Mouse (Mus musculus): Measurements from ENCODE around the gene Syt3.

The Syt3 gene

DNA sequence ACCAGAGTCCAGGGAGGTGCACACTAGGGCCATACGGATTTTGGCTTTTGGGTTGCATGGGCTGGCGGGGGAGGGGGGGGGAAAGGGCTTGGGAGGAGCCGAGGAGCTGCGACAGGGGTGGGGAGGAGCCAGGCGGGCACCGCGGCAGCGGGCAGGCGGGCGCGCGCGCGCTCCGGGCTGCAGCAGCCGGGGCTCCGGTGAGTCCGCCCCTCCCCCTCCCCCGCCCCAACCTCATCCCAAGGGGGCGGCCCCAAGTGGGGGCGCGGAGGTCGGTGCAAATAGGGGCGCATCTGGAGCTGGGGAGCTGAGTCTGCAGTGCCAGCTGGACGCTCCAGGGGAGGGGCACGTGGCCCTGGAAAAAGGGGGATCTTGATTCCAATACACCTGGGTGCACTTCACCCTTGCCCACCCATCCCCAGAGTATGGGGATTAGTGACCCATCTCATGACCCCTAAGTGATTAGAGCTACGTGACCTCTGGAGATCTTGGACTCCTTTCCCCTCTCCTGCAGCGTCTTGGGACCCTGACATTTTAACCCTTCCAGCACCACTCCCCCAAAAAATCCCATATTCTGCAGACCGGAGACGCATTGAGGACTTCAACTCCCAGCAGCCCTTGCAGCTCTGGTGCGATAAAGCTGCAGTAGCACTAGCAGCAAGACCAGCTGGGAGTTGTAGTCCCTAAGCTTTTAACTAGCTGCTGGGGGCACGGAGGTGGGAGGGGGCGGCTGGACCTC lies at the start of gene Syt3:
TSS of gene Syt3 (plus strand) at position 123 of the 736 bp plus-strand sequence.
- DNase-seq (ENCODE audit: low spot score in 2 of 2): no peak

DNA sequence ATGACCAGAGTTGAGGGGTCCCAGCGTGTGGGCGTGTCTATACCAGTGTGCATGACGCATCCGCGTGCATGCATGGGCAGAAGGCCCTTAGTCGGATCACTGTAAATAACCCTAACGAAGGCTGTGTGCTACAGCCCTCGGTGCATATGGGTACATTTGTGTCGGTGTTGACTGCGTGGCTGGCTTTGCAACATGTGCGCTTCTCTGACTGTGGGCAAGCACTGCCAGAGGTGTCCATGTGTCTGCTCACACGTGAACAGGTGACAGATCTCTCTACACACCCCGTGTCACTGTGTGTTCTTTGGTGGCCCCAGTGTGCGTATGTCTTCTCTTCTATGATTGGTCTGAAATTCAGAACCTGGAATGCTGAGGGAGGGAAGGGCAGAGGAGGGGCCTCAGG lies 49.8 kb upstream of the Syt3 start:
- DNase-seq (ENCODE audit: low spot score in 2 of 2): no peak

DNA sequence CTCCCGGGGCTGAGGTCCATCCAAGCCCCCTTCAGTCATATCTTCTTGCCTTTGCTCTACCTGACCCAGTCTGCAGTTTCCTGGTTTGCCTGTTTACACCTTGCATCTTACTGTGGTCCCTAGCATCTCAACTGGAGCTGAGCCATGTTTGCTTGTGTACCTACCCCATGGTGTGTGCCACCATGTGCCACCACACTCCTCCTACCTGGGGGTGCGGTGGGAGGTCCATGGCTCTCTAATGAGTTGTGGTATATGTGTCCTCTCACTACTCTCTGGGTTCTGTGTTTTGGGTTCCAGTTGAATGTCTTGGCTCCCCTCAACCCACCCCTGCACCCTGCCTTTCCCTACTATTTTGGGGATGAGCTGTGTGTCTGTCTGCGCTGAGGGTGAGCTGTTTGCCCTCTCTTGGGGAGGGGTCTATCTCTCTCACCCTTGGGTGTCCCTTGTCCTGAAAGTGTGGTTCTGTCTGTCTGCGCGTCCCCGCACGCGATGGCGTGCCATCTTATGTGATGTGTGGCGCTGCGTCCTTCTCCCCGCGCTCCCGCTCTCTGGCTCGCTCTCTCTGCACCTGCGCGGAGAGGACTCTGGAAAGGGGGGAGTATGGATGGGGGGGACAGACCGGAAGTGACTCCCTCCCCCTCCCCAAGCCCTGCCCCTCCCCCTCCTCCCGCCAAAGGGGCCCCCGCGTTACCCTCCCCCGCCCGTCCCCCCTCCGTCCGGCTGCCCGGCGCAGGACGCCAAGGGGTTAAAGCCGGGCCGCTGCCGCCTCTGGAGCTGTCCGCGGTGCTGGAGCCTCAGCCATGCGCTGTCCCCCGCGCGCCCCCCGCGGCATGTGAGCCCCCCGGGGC lies 48.6 kb upstream of the Syt3 start:
- no peak for DNase-seq (ENCODE audit: low spot score in 2 of 2)

DNA sequence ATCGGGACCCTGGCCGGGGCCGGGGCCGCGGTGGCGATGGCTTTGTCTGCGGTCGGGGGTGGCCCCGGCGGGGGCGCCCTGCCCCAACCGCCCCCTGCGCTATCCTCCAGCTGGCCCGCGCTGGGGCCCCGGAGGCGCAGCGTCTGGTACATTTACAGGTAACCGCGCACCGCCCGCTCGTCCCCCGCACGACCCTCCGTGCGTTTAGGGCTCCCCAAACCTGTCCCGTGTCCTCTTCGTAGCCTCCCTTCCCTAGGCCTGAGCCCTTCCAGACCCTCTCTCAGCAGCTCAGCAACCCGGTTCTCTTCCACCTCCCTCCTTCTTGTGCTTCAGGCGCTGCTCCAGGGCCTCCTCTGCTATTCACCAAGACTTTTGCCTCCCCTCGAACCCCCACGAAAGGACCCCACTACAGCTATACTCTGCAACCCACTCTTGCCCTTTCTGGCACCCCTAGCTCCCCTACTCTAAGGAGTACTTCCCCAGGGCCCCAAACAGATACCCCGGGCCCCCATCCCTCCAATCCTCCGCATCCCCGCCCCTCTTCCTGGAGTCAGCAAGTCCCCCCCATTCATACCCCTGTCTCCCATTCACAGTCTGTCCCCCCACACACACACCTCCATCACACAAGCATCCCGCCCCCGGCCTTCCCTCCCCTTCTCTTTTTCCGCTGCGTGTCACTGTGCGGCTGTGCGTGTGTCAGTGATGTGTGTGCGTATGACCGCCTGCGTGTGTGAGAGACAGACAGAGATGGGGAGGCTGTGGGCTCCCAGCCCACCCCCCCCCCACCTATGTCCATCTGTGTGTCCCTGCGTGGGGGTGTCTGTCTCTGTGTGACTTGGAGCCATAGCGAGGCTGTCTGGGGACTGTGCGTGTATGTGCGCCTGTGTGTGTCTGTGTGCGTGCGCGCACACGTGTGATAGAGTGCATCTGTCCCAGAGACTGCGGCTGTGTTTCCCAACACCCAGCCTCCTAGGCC lies 47.6 kb upstream of the Syt3 start:
- DNase-seq (ENCODE audit: low spot score in 2 of 2): no peak

DNA sequence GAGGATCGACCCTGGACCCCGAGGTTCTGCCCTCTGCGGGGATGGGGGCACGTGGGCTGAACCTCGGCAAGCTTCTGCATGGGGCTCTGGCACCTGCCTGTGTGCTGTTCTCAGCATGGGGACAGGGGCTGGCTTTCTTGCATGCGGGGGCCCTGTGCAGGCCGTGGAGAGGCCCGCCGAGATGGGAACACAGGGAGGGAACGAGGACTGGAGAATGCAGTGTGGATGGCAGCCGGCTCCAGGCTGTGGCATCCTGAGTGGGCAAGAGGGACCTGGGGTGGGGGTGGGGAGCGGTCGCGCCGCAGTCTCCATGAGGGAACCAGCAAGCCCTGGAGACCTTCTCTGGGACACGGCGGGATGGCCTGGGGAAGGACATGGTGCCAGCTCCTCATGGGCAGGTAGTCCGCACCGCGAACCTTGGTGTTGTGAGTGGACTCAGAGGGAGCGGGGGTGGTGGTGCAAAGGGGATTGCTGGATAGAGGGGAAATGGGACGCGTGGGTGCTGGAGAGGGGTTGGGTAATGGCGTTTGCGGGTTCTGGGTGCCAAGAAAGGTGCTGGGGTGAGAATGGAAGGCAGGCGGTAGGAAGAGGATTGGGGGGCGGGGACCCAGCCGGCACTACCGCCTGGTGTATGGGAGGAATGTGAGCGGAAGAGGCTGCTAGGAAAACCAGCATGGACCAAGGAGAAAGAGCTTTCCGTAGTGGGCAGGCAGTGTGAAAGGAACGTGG lies 46.6 kb upstream of the Syt3 start:
- DNase-seq (ENCODE audit: low spot score in 2 of 2): no peak

DNA sequence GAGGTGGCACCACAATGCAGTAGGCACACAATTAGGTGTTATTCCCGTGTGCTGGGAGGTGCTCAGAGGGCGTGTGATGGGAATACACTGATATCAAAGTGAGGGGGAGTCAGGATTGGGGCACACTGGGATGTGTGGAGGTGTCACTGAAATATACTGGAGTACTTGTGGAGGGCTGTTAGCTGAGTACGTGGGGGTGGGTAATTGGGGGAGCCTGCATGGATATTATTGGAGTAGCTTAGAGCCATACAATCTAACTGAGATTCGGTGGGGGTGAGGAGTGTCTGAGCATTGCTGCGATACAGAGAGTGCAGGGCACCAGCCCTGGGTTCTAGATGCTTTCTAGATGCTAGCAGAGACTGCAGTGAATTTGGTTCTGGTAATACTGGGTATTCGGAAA lies 43.7 kb upstream of the Syt3 start:
- DNase-seq (ENCODE audit: low spot score in 2 of 2): no peak

DNA sequence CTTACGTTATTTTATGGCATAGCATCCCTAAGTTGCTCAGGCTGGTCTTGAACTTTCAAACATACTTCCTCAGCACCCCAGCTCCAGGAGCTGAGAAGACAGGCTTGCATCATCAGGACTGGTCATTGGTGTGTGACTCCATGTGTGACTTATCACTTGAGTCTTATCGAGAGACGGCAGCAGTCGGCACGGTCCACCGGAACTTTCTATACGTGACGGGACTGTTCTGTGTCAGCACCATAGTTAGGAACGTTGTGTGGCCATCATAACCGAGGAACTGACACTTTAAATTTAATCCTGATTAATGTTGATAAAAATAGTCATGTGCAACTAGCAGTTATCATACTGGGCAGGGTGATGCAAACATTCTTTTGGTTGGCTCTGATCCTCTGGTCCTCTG lies 42.8 kb upstream of the Syt3 start:
- DNase-seq (ENCODE audit: low spot score in 2 of 2): no peak

DNA sequence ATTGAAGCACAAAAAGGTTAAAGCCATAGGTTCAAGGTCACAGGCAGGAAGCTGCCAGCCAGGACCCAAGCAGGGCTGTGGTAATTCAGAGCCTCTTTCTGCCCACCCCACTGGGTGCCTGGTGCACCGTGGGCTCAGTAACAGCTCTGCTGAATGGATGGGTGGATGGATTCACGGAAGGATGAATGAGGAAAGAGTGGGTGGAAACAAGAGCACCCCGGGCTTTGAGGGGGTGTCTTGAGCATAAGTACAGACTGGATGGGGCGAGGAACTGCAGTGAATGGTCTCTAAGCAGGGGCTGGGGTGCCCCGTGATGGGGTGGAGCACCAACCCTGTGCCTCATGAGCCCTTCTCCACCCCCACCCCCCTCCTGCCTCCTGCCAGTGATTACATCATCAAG lies 42.2 kb upstream of the Syt3 start:
- no peak for DNase-seq (ENCODE audit: low spot score in 2 of 2)

DNA sequence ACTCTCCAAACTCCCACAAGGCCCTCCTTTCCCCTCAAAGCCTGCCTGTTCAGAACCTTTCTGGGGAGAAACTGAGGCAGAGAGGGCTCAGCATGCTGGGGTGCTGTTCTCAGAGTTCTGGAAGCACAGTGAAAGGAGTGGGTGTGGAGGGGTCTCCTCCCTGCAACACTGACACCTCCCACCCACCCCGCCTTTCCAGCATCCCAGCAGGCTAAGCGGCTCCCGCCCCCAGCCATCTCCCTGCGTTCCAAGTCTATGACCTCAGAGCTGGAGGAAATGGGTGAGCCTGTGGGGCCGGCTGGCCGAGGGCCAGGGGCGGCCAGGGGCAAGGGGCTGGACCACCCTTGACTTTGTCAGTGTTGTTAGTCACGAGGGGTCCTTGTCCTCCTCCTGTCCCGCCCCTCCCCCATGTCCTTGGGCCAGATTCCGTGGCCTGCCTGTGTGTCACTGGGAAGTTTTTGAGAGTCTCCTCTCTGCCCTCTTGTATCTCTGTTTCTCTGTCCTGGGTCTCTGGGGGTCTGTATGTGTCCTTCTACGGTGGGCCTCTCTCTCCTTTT lies 40.4 kb upstream of the Syt3 start:
- no peak for DNase-seq (ENCODE audit: low spot score in 2 of 2)

DNA sequence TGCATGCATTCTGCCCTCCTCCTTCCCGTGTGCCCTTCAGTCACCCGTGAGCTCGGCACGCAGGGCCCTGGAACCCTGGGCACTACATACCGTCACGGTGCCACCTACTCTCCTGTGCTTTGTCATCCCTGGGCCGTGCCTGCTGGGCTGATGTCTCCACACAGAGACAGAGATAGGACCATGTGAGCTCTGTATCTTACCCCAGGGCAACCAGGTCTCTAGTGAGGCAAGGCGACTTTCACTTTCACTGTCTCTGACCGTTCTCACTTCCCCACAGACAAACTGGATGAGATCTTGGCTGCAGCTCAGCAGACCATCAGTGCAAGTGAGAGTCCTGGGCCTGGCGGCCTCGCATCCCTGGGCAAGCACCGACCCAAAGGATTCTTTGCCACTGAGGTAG lies 39.3 kb upstream of the Syt3 start:
- no peak for DNase-seq (ENCODE audit: low spot score in 2 of 2)

DNA sequence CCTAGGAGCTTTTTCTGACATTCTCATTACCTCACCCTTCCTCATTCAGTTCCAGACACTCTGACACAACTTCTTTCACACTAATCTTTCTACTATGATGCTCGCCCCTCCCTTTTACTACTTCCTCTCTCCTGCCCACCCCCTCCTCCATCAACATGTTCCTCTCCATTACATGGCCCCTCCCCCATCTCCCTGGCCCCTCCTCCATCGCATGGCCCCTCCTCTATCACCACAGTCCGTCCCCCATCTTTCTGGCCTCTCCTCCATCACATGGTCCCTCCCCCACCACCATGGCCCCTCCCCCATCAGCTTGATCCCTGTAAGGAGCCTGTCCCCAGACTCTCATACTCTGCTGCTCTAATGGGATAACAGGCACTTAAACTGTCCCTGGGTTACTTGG lies 34.9 kb upstream of the Syt3 start:
- DNase-seq (ENCODE audit: low spot score in 2 of 2): no peak

DNA sequence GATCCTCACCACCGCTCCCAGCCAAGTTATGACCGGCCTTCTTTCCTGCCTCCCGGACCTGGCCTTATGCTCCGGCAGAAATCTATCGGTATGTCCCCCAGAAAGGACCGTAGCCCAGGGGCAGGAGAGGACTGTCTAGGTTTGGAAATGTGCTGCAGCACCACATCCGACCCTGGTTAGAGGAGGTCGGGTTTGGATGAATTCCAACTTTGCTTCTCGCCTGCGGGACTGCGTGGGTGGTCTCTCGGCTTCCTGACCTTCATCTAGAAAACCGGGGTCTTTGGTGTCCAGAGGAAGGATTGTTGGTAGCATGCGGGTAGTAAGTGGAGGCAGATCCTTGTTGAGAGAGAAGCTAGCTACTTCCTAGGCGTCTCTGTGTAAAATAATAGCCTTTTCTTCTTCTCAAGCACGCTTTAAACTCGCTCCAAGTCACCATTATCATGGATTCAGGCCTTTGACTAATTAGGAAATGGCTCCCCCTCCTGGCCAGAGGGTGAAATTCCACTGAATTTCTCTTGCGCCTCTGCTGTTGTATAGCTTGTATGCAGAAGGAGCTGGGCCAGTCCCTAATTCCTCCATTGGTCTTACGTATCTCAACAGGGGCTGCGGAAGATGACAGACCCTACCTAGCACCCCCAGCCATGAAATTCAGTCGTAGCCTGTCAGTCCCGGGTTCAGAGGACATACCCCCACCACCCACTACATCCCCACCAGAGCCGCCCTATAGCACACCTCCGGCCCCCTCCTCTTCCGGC lies 32.8 kb upstream of the Syt3 start:
- peak; percentile 68 to 80 for DNase-seq (ENCODE audit: low spot score in 2 of 2)

DNA sequence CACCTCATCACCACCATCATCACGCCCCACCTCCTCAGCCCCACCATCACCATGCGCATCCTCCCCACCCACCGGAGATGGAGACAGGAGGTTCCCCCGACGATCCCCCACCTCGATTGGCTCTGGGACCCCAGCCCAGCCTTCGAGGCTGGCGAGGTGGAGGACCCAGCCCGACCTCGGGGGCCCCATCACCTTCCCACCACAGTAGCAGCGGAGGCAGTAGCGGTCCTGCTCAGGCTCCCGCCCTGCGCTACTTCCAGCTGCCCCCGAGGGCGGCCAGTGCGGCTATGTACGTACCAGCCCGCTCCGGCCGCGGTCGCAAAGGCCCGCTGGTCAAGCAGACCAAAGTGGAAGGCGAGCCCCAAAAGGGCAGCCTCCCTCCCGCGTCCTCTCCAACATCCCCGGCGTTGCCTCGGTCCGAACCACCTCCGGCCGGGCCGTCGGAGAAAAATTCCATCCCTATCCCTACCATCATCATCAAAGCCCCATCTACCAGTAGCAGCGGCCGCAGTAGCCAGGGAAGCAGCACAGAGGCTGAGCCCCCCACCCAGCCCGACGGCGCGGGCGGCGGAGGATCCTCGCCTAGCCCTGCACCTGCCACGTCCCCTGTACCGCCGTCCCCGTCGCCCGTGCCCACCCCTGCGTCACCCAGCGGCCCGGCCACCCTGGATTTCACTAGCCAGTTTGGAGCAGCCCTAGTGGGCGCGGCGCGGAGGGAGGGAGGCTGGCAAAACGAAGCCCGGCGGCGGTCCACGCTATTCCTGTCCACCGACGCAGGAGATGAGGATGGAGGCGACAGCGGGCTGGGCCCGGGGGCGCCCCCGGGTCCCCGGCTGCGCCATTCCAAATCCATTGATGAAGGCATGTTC lies 31.8 kb upstream of the Syt3 start:
- DNase-seq (ENCODE audit: low spot score in 2 of 2): no peak

DNA sequence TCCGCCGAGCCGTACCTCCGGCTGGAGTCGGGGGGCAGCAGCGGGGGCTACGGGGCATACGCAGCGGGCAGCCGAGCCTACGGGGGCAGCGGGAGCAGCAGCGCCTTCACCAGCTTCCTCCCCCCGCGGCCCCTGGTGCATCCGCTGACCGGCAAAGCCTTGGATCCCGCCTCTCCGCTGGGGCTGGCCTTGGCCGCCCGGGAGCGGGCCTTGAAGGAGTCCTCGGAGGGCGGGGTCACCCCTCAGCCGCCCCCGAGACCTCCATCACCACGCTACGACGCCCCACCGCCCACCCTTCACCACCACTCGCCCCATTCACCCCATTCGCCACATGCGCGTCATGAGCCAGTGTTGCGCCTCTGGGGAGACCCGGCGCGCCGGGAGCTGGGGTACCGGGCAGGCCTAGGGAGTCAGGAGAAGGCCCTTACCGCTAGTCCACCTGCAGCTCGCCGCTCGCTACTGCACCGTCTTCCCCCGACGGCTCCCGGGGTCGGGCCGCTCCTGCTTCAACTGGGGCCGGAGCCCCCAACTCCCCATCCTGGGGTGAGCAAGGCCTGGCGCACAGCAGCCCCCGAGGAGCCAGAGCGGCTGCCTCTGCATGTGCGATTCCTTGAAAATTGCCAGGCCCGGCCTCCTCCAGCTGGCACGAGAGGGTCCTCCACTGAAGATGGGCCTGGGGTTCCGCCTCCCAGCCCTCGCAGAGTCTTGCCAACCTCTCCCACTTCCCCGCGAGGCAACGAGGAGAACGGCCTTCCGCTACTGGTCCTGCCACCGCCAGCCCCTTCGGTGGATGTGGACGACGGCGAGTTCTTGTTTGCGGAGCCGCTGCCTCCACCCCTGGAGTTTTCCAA lies 30.9 kb upstream of the Syt3 start:
- DNase-seq (ENCODE audit: low spot score in 2 of 2): no peak

DNA sequence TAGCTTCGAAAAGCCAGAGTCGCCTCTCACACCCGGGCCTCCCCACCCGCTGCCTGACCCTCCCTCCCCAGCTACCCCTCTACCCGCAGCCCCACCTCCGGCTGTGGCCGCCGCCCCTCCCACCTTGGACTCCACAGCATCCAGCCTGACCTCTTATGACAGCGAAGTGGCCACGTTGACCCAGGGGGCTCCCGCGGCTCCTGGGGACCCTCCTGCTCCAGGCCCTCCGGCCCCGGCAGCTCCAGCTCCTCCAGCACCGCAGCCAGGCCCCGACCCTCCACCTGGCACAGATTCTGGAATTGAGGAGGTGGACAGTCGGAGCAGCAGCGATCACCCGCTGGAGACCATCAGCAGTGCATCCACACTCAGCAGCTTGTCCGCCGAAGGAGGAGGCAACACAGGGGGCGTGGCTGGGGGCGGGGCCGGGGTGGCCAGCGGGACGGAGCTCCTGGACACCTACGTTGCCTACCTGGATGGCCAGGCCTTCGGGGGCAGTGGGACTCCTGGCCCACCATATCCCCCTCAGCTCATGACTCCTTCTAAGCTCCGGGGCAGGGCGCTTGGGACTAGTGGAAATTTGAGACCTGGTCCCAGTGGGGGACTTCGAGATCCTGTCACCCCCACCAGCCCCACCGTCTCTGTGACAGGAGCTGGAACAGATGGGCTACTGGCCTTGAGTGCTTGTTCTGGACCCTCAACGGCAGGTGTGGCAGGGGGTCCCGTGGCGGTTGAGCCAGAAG lies 30.1 kb upstream of the Syt3 start:
- DNase-seq (ENCODE audit: low spot score in 2 of 2): no peak

DNA sequence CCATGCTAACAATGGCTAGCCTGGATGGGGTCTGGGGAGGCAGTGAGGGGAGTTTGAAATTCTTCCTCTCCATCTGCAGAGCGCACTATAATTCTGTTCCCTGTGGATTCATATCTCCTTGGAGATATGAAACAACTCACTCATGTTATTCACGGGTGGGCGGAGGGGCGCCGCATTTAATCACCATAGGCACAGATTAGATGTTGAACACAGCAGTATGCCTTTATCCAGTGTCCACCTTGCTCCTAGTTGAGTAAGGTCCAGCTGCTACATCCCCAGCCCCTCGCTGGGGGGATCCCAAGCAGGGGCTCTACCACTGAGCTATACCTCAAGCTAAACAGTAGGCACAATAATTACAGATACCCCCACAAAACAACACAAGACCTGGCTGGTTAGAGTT lies 28.5 kb upstream of the Syt3 start:
- DNase-seq (ENCODE audit: low spot score in 2 of 2): no peak

DNA sequence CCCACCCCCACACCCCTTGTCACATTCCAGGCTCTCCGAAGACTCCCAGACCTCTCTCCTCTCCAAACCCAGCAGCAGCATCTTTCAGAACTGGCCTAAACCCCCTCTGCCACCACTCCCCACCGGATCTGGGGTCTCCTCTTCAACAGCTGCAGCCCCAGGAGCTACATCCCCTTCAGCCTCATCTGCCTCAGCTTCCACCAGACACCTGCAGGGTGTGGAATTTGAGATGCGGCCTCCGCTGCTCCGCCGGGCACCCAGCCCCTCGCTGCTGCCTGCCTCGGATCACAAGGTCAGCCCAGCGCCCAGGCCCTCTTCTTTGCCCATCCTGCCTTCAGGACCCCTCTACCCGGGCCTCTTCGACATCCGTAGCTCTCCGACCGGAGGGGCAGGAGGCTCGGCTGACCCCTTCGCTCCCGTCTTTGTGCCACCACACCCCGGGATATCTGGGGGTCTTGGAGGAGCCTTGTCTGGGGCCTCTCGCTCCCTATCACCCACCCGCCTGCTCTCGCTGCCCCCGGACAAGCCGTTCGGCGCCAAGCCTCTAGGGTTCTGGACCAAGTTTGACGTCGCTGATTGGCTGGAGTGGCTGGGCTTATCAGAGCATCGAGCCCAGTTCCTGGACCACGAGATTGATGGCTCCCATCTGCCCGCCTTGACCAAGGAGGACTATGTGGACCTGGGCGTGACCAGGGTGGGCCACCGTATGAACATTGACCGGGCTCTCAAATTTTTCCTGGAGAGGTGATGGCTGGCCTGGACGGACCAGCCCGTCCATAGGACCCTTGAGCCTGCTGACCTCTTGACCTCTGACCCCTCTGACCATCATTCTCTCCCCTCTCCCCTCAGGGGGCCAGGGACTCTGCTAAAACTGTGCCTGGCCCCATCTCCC lies 27.1 kb upstream of the Syt3 start:
- no peak for DNase-seq (ENCODE audit: low spot score in 2 of 2)

Measured in urinary bladder, postnatal 4 days (tissue).